Mouse (Mus musculus) C3H10T1/2 (cell line): ENCODE results near the gene Lmtk2. TPM values are rescaled to one million over a fixed set of nuclear protein-coding genes. Genes with fewer than 3 reads are reported as not detected.

Source experiments
- polyA plus RNA-seq, 2 experiments: library from polyadenylated mRNA; unstranded; fragments of >200 nt; fragmentation: generic; extraction: Trizol; gene quantifications; one replicate each; pipeline ENCODE4 v1.2.1; 2012; ENCODE audit warnings: missing spikeins in 2 of 2

Lmtk2 gene
- polyA plus RNA-seq = 1 to 10 TPM in 1 of 2 experiments, under 1 TPM in 1; 0.50 to 3.1 TPM

DNA sequence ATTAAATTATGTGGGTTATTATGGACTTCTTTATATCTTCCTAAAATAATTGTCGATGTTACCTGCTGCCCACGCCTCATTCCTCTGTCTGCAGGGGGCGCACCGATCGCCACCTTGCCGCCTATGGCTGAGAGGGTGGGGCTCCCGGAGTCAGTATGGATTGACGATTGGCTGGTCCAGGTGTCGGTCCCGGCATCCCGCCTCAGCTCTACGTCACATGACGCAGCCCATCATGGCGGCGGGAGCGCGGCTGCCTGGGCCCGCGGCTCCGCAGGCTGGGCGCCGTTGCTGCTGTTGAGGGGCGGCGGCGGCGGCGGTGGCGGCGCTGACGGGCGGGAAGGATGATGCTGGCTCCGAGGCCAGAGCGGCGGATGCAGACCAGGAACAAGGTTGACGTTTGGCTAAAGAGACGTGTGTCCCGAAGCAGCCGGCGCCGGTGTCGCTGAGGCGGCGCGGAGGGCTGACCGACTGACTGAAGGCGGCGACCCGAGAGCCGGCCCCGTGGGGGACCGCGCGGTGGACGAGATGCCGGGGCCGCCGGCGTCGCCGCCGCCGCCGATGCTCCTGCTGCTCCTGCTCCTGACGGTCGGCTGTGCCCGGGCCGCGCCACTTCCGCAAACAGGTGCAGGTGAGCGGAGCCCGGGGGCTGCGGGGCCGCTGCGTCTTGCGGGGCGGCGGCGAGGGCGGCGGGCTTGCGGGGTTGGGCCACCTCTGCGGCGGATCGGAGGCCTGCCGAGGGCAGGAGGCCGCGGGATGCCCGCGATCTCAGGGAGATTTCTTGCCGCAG is at the start of gene Lmtk2:
Lmtk2 (plus strand) TSS at position 288 of the 787 bp plus-strand sequence.

DNA sequence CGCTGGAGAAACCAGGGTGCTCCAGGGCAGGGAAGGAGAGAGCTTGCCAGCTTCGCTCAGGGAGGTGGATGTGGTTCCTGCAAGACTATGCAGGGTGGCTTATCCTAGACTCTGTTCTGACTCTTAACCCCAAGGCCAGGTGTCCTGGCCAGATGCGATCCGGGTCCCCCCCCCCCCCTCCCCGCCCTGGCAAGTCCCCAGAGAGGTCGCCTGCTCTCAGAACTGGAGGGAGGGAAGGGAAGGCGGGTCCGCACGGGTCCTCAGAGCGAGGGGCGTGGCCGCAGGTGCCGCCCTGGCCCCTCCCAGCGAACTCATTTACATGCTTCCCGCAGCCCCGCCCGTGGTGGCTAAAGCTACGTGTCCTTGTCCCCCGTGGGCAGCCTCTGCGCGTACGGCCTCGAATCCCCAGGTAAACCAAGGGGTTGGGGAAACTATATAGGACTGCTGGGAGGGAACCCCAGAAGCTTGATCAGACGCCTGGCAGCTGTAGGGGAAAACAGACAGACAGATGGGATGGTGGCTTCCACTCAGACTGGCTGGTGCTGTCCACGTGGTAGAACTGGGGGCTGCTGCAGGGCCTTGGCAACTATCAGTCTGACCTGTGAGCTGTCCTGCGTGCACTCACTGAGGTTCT is 89.8 kb downstream of the Lmtk2 start, which contains the start of gene Bhlha15:
Bhlha15 (plus strand) TSS at position 337 of the 634 bp plus-strand sequence.

DNA sequence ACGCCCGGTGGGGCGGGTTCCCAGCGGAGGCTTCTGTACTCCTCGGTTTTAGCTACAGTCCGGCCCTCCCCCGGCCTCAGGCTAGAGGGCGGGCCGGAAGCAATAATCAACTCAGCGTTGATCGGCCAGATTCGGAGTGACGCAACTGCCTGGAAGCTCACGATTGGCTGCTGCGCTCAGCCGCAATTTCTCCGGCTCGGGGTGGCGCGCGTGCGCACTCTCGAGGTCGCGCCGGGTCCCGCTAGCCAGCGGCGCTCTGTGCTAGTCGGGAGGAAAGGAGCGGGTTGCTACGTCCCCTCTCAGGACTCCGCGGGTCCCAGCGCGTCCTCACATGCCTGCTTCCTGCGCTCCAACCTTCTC is 123.2 kb downstream of the Lmtk2 start, which contains the start of gene Tecpr1:
Tecpr1 (minus strand) TSS at position 113 of the 360 bp plus-strand sequence.

Other genes starting within 250 kb of the Lmtk2 start
- under 1 TPM; 0.04 to 0.26 TPM for gene Ankrd61, start 202.8 kb upstream of the Lmtk2 start, polyA plus RNA-seq
- gene Aimp2, start 190.6 kb upstream of the Lmtk2 start, polyA plus RNA-seq = 100 to 1,000 TPM in 1 of 2 experiments, 10 to 100 TPM in 1; 48.8 to 214 TPM
- 1 to 10 TPM; 1.1 to 3.3 TPM for gene Pms2, start 190.5 kb upstream of the Lmtk2 start, polyA plus RNA-seq
- gene Gm42421, start 172.3 kb upstream of the Lmtk2 start, polyA plus RNA-seq = under 1 TPM in 1 of 2 experiments, not detected in 1; 0.21 TPM
- gene Rsph10b, start 167.4 kb upstream of the Lmtk2 start, polyA plus RNA-seq = under 1 TPM in 1 of 2 experiments, not detected in 1; 0.32 TPM
- 10 to 100 TPM in 1 of 2 experiments, 1 to 10 TPM in 1; 6.6 to 25.0 TPM for gene Ccz1, start 85.6 kb upstream of the Lmtk2 start, polyA plus RNA-seq
- gene Ocm, start 73.8 kb upstream of the Lmtk2 start, polyA plus RNA-seq = not detected
- under 1 TPM in 1 of 2 experiments, not detected in 1; 0.04 TPM for gene Bhlha15, start 89.8 kb downstream of the Lmtk2 start, polyA plus RNA-seq
- gene Tecpr1, start 123.2 kb downstream of the Lmtk2 start, polyA plus RNA-seq = 10 to 100 TPM in 1 of 2 experiments, 1 to 10 TPM in 1; 4.5 to 16.7 TPM
- gene Bri3, start 144.0 kb downstream of the Lmtk2 start, polyA plus RNA-seq = 100 to 1,000 TPM; 116 to 156 TPM